Mouse (Mus musculus) c-Kit-positive CD71-negative TER-119-negative erythroid progenitor cells, embryonic 14.5 days (primary cell): ENCODE data around the gene Nadk.

ENCODE experiments used
- DNase-seq: peaks from one replicate; pipeline ENCODE4 v3.0.0-alpha.2; 2013; ENCODE audit warnings: low read depth

Nadk gene

DNA sequence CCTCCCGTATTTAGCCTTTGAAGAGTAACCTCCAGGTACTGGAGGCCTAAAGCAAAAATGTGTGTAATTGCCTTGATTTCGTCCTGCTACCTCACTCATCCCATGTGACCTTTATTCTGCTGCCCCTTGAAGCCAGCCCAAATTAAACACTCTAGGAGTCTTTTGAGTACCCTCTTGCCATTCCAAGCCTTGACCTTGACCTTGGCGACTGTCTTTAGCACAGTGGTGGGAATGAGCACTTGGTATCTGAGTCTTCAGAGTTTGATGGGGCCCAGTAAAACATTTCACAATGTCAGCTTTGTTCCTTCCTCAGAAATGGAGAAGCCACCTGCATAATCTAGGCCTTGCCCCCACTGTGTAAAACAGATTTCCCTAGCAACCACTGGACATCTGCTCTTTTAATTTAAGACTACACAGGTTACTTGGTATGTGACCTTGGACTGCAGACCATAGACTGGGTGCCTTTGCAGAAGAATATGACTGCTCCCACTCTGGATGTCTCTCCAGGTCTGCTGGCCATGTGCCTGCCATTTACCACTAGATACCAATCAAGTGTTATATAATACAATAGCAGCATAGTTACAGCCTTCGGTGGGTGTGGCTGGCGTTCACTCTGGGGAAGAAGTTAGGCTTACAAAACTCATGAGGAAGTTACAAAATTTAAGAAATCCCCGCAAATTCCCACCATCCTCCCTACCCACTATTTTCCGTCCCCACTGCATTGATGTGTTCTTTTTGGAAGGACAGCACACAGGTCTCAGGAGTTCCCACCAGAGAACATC lies at the start of gene Nadk:
Gene Nadk, plus strand, starts transcription at position 718 of the 782 bp plus-strand sequence.
- no peak for DNase-seq

DNA sequence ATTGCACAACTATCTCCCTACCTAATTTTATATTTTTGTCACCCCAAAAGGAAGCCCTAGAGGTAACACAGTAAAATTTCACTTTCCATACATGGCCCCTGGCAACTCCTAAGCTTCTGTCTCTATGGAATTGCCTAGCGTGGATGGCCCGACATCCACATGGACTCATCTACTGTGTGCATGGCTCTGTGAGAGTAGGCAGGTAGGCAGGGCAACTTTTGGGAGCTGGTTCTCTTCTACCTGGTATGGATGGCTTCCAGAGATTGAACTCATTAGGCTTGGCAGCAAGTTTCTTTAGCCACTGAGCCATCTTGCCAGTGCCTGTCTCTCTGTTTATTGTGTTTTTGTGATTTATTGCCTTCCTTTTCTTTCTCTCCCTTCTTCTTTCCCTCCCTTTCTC lies 47.4 kb upstream of the Nadk start:
- no peak for DNase-seq

DNA sequence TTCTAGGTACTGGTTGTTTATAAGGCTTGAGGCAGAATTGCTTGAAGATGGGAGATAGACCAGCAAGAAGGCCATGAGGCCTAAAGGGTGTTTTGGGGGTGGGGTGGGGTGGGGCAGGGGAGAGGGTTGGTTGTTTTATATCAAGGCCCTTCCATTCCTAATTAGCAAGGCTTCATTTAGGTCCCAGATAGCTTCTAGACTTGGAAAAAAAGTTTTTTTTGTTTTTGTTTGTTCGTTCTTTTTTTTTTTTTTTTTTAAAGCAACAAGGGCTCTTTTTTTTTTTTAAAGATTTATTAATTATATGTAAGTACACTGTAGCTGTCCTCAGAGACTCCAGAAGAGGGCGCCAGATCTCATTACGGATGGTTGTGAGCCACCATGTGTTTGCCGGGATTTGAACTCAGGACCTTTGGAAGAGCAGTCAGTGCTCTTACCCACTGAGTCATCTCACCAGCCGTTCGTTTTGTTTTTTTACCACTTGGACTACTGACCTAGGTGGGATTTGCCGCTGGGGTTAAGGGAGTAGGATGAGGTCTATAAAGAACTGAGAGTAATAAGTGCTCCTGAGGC lies 44.1 kb upstream of the Nadk start:
- no peak for DNase-seq

DNA sequence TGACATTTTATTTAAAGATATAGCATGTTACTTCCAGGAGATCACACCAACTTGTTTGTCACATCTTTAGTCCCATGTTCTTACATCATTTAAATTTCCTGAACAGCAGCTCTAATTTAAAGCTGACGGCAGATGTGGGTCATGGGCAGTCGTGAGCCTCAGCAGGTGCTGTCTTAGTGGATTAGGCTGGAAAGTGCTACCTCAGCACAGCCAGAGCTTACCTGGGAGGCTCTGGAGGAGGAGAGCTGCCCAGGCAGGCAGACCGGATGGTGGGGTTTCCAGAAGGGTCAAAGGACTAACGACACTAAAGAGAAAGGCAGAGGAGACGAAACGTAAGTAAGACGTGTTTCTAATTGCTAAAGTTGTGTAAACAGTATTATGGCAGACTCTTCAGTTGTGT lies 39.9 kb upstream of the Nadk start:
- no peak for DNase-seq

DNA sequence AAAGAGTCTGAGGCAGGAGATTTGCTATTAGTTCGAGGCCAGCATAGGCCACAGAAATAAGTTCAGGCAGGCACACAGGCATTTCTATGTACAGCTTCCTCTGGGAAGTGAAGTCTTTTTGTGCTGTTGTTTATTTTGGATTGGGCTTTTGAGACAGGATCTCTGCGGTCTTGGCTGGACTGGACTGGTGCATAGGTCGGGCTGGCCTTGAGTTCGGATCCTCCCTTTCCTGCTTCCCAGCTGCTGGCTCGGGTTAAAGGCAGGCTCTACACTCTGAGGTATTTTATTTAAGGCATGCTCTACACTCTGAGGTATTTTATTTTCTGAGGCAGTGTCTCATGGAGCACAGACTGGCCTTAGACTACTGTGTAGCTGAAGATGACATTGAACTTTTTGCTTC lies 36.4 kb upstream of the Nadk start:
- DNase-seq, result no peak

DNA sequence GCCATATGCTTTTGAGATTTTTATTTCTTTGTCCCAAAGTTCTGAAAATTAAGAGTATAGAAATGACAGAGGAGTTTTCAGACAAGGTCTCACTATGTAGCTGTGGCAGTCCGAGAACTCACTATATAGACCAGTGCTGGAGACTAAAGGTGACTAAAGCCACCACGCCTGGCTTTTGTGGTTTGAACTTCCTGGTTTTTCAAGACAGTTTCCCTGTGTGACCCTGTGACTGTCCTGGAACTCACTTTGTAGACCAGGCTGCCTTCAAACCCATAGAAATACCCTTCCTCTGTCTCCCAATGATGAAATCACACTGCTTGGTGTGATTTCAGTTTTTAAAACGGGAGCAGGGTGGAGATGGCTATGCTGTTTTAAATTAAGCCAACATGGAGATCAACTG lies 32.9 kb upstream of the Nadk start:
- DNase-seq, result no peak

DNA sequence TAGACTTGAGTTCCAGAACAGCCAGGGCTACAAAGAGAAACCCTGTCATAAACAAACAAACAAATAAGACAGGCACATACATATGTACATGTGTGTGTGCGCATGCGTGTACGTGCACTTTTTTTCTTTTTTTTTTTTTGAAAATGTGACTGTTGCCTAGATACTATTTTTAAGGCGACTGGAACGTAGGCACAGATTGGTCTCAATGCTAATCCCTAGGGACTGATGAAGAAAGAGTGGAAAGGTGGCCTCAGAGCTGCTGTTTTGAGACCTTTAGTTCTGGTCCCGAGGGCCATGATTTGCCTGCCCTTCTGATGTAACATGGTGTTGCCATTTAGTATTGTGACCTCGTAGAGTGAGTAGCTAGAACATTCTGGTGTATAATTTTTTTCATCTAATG lies 12.2 kb upstream of the Nadk start:
- no peak for DNase-seq

DNA sequence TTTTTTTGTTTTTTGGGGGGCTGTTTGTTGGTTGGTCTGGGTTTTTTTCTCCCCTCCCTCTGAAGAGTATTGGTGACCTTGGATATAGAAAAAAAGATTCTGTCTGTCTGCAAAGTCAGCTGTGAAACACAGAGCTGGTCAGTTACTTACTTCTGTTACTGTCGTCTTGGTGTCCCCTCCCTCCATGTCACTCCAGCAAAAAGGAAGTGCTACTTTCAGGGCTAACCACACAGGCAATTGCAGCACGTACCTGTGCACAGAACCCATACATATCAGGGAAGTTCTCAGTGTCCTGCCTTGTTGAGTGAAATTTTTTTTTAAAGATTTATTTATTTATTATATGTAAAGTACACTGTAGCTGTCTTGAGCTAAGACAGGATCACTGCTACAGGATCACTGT lies 11.7 kb upstream of the Nadk start:
- DNase-seq, result no peak

DNA sequence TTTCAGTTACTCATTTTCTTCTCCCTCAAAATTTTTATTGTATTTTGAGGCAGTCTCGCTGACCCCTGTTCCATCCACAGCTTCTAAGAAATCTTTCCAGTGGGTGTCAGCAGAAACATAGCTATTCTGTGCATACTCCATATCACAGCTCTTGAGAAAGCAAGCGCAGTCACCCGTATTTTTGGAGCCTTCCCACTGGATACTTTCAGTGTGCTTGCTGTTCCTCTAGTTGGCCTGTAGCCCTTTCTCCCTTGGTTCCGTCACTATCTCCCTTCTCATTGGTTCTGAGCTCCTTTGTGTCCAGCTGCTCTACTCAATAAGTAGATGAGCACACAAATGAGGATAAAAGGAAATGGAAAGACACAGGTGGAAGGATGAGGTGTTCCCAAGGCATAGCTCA lies 11.1 kb upstream of the Nadk start:
- no peak for DNase-seq

DNA sequence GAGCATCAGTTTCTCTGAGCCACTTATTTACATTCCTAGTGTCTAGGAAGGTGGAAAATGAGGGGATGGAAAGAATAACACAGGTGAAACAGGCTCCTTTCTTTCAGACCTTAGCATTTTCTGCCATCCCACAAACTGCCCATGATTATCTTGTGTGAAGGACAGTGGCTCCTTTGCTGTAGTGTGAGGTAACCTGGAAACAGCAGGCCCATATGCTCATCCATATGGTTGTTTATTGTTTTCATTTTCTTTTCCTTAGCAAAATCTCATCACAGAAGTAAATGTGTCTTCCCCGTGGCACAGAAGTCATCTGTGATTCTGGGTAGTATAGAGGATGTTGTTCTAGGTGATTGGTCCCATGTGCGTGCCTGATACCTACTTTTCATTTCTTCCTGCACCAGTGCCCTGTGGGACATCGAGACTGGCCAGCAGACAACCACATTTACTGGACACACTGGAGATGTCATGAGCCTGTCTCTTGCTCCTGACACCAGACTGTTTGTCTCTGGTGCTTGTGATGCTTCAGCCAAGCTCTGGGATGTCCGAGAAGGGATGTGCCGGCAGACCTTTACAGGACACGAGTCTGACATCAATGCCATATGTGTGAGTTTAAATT lies 9.2 kb upstream of the Nadk start:
- no peak for DNase-seq

DNA sequence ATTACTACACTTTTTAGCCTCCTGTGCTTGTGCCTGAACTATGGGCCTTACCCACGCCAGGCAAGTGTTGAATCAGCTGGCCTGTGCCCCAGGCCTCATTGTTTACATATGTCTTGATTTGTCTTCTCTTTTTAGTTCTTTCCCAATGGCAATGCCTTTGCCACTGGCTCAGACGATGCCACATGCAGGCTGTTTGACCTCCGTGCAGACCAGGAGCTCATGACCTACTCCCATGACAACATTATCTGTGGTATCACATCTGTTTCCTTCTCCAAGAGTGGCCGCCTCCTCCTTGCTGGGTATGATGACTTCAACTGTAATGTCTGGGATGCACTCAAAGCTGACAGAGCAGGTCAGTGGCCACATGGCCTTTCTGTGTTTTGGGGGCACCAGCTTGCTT lies 7.3 kb upstream of the Nadk start:
- DNase-seq, result no peak

DNA sequence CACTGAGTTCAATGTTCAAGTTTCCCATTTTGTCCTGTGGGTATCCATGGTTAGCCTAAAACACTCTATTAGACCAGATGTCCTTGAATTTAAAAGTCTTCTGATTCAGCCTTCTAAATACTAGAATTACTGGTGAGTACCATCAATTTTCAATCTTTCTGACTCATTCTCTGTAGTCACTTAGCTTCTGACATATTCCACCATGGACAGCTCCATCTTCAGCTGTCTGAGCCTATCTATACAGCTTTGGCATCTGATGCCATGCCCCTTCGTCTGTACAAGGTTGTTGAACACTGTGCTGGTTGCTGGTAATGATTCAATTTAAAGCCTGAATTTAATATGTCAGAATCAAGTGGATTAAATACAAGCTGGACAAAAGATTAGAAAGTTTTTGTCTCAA lies 6.7 kb upstream of the Nadk start:
- DNase-seq, result no peak

DNA sequence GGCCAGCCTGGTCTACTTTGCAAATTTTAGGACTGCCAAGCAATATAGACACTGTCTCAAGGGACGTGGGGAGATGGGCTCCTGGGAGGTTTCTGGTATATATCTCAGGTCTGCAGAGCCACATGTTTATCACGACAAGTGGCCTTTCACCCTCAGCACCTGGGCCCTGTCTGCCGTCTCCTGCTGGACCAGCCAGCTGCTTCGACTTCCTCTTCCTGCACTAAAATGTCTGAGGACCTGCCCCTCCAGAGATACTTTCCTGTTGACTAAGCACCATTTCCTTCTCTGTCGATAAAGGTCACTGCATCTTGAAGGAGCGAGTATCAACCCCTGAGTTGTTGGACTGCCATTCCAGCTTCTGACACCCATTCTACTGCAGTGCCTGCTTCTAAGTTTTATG lies 2.7 kb upstream of the Nadk start:
- no peak for DNase-seq

DNA sequence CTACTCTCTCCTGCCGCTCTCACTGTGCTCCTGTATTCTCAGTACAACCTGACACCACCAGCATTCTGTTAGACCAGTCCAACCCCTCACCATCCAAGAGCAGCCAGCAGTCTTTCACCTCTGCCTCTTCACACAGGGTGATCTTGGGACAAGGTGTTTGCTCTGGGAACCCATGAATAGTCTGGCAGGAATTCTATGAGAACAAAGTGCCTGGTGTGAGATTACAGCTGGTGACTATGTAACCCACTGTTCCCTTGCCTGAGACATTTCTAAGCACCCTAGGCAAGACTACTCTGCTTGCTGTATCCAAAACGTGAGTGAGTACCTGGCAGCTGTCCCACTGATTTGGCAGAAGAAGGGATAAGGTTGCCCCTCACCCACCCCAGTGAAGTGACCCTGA lies 1.2 kb upstream of the Nadk start:
- no peak for DNase-seq

DNA sequence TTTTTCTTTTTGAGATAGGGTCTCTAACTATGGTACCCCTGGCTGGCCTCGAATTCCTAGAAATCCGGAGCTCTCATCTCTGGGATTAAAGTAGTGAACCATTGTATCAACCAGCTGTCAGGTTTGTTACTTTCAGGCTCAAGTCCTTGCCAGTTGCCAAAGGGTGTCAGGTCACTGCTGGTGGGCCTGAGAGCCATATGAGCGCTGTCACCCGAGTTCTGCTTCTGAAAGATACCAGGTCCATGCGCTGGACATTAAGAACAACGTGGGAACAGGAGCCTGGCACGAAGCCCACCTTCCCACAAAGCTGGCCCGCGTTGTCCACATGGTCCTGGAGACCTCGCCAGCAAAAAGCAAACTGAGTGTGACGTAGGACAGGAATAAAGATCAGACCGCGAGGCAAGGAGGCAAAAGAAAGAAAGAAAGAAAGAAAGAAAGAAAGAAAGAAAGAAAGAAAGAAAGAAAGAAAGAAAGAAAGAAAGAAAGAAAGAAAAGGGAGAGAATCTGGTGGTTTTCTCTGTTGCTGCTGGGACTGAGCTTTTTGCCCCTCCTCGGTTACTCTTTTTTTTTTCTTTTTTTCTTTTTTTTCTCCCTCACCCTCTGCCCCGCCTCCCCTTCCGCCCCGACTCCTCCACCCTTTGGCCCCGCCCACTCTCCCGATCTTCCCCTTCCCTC lies 684 bp downstream of the Nadk start:
- no peak for DNase-seq

DNA sequence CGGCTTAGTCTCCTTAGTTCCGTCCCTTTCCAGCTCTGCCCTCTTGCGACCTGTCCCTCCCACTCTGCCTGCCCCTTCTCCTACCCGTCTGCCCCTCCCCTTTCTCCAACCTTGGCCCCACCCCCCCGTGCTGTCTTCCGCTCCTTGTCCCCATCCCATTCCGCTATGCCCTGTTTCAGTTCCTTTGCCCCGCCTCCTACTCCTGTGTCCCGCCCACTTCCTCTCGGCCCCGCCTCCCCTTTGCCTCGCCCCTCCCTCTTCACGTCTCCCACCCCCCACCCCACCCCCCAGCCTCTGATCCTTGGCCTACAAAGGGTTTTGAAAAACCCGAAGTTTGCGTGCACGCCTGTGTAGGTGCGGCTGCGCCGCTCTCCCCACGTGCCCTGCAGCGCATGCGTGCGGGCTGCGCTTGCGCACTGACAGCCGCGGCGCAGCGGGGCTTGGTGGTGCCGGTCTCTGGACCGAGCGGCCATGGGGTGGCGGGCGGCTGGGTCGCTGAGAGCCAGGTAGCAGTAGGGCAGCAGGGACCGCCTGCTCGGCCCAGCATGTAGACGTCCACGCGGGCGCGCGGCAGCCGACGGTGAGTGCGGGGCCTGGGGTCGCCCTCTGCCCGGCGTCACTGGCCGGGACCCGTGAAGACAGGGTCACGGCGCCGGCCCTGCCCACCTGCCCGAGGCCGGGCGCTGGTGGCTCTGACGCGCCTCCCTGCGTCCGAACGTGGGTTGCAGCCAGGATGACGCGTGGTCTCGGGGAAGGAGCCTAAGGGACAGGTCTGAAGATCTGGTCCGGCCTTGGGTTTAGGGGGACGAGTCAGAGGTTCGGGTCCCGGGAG lies 1.4 kb downstream of the Nadk start:
- DNase-seq, result peak; percentile 97

DNA sequence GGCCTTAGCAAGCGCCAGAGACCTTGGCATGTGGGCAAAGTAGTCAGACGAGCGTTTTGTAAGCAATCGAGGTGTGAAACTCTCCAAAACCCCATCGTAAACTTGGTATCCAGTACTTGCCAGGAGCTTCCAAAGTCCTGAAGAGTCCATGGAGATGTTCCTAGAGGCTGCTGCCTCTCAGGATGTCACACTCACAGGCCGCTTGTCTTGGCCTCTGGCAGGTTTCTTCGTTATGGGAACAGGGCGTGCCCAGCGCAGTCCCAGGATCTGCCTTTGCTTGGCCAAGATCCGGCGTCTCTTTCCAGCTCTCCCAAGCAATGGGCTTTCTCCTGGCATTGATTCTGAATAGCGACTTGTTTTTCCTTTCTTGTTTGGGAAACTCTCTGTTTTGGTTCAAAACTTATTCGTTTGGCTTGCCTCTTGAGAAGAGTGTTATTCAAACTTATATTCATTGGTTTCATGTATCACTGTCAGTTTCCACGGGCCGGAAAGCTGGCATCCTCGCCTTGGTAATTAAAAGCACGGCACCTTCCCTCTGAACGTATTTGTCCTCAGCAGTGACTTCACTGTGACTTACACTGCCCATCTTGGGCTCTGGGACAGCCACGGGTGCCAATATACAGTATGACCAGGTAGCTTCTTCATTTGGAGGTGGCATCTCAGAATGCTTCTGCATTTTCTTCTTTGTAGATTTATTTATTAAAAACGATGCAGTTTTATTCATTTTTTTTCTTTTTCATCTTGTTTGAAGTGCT lies 2.3 kb downstream of the Nadk start:
- no peak for DNase-seq

DNA sequence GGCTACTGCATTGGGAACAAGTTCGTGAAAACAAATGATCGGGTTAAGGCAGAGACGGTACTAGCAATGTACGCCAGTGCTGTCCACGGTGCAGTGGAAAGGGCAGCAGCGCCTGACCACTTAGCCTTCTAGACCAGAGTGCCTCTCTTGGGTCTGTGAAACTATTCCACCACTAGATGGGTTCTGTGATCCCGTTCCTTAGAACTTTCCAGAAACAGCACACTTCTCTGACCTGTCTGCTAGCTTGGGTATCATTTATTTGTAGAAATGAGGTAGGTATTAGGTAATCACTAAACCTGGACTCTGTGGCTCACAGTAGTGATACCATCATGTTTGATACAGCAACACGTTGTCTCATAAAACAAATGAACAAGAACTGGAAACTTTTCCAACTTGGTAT lies 4.4 kb downstream of the Nadk start:
- DNase-seq, result no peak

DNA sequence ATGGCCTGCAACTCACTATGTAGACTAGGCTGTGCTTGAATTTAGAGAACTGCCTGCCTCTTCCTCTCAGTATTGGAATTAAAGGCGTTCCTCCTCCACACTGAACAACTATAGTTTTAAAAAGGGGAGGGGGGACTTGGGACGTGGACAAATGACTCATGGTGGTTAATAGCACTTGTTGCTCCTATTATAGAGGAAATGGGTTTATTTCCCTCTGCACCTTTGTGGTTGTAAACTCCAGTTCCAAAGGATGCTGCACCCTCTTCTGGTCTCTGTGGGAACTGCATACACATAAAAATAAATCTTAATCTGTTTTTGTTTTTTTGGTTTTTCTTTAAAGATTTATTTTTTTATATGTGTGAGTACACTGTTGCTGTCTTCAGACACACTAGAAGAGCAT lies 6.0 kb downstream of the Nadk start:
- peak; percentile 55 for DNase-seq

DNA sequence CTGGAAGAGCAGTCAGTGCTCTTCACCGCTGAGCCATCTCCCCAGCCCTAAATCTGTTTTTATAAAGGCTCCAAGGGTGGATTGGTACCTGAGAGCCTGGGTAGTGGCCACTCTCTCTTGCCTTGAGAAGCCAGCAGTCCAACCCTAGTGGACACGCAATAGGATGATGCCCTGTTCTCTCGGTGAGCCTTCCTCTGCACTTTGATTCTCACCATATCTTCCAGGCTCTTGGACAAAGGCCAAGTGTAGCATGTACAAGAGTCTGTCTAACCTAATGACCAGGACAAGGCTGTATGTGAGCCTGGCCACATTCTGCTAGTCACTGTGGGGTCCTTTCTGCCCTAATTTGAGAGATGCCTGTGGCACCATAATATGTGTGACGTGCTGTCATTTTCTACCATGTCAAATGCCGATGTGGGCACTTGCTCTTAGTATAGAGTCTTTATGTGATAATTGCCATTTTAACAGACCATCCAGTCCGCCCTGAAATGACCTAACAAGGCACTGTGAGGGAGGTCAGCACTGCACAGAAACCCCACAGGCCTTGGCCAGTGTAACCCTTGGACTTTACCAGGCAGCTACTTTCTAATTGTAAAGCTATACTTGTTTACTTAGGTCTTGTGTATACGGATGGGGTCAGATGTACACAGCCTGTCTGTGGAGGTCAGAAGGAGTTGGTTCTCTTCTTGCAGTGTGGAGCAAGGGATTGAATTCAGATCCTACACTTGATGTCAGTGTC lies 6.6 kb downstream of the Nadk start:
- no peak for DNase-seq

DNA sequence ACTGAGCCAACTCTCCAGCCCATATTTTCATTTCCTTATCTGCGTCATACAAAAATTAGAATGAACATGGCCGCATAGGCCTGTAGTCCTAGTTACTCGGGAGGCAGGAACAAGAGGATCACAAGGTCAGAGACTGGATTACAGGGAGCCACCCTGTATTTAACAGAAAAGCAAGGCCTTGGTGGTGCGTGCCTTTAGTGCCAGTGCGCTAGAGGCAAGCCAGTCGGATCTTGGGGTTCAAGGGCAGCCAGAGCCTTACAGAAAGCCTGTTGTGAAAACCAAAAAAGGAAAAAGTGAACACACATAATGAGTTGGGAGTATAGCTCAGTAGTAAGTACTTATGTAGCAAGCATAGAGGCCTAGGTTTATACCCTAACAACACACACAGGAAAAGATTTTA lies 7.6 kb downstream of the Nadk start:
- no peak for DNase-seq
